Mouse (Mus musculus) lung, postnatal 0 days (tissue): ENCODE data around the gene Itgae. TPM values are rescaled to one million over a fixed set of nuclear protein-coding genes. Genes with fewer than 3 reads are reported as not detected.
A peak's percentile ranks its signal among the peaks of the same experiment; 100 is the strongest.

Experiments used
- ATAC-seq: fragments of 200-750 bp; cut with Nextera tagmentation; 2 replicates; pipeline ENCODE4 v1.8.0; 2017; ENCODE audit warnings: moderate library complexity
- DNase-seq: peaks from one replicate; pipeline ENCODE4 v3.0.0-alpha.2; 2016; ENCODE audit warnings: low spot score
- H3K27ac ChIP-seq: fragments of 300-500 bp; sonication (generic); 2 replicates; pipeline ENCODE4 v1.5.1; 2014; ENCODE audit warnings: antibody characterized with exemption, mild to moderate bottlenecking, low read length, mixed read lengths
- H3K27me3 ChIP-seq: fragments of 300-500 bp; sonication (generic); replicated peaks from 2 replicates; pipeline ENCODE4 v1.6.1; 2014; ENCODE audit warnings: low read length, mixed read lengths; ENCODE audit not compliant: insufficient read depth
- H3K36me3 ChIP-seq: fragments of 300-500 bp; sonication (generic); 2 replicates; pipeline ENCODE4 v1.6.1; 2014; ENCODE audit warnings: low read length, mixed read lengths; ENCODE audit not compliant: insufficient read depth
- H3K4me1 ChIP-seq: fragments of 300-500 bp; sonication (generic); 2 replicates; pipeline ENCODE4 v1.6.1; 2014; ENCODE audit warnings: antibody characterized with exemption, low read depth, low read length, mixed read lengths; ENCODE audit not compliant: insufficient read depth
- H3K4me2 ChIP-seq: fragments of 300-500 bp; sonication (generic); replicated peaks from 2 replicates; pipeline ENCODE4 v1.6.1; 2014; ENCODE audit warnings: low read depth, mild to moderate bottlenecking, low read length, moderate library complexity, mixed read lengths
- H3K4me3 ChIP-seq: fragments of 300-500 bp; sonication (generic); 2 replicates; pipeline ENCODE4 v1.5.1; 2014; ENCODE audit warnings: low read depth, low read length
- H3K9ac ChIP-seq: fragments of 300-500 bp; sonication (generic); replicated peaks from 2 replicates; pipeline ENCODE4 v1.6.1; 2014; ENCODE audit warnings: low read depth, mild to moderate bottlenecking
- H3K9me3 ChIP-seq: fragments of 300-500 bp; sonication (generic); 2 replicates; pipeline ENCODE4 v1.6.1; 2016; ENCODE audit warnings: low read length, mixed read lengths
- CTCF ChIP-seq: IDR thresholded peaks from 2 replicates; pipeline ENCODE4 v1.5.1; 2016; ENCODE audit warnings: antibody characterized with exemption, mild to moderate bottlenecking
- EP300 ChIP-seq: IDR thresholded peaks from 2 replicates; pipeline ENCODE4 v1.6.1; 2016; ENCODE audit warnings: antibody characterized with exemption, mild to moderate bottlenecking, control low read depth
- WGBS: fragments of 180-500 bp; shearing (Covaris S2); extraction: QIAGEN DNeasy Blood & Tissue Kit; methylation state at CpG from one replicate; pipeline ENCODE4 v1.1.7; 2014; 5-methylcytosine and 5-hydroxymethylcytosine counted together
- polyA plus RNA-seq: library from polyadenylated mRNA; unstranded; fragments of >200 nt; fragmentation: Nextera tagmentation; extraction: Ambion mirVana; gene quantifications from 2 replicates; pipeline ENCODE4 v1.2.1, GENCODE M21; 2015

Itgae gene
- polyA plus RNA-seq, 1 experiment from 2014 or later: 0.30 TPM

DNA sequence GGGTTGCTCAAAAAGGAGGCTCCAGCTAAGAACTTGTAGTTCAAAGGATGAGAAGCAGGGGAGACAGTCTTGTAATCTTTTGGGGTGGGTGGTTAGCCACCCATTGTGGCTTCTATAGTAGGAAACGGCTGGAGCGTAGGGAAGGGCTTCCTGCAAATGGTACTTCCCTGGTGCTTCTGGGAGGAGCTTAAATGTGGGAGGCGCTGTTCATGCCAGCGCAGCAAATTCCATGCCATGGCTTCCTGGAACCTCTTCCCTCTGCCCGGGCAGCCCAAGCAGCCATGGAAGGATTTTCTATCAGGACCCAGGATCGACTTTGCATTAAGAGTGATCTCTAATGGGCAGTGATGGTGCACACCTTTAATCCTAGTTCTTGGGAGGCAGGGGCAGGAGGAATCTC lies 78.2 kb downstream of the Itgae start:
- no peaks in the 10 kb centered on the region for H3K36me3 ChIP-seq
- H3K4me2 ChIP-seq: no peak overlapping the region
- no peaks in the 10 kb centered on the region for H3K9me3 ChIP-seq
- H3K4me3 ChIP-seq: no peak overlapping the region
- ATAC-seq: no peak
- 73% methylated on average over 6 of the region's 6 CpGs for WGBS
- H3K27me3 ChIP-seq: no peaks in the 10 kb centered on the region
- TF ChIP-seq CTCF (no peak), EP300 (no peak)
- no peak overlapping the region for H3K9ac ChIP-seq
- no peak overlapping the region for H3K27ac ChIP-seq
- DNase-seq: no peak
- peaks cover 8% of the 10 kb centered on the region; the same call in 1 of the 2 replicates for H3K4me1 ChIP-seq

- H3K27ac ChIP-seq: no peak overlapping the region
- H3K4me2 ChIP-seq: no peak overlapping the region
- no peak overlapping the region for H3K4me3 ChIP-seq
- no peaks in the 10 kb centered on the region for H3K36me3 ChIP-seq
- no peaks in the 10 kb centered on the region for H3K9me3 ChIP-seq
- 55% methylated on average over 4 of the region's 4 CpGs for WGBS
- no peak for TF ChIP-seq EP300
- peak; percentile 83 for TF ChIP-seq CTCF
- no peaks in the 10 kb centered on the region for H3K27me3 ChIP-seq
- DNase-seq (peak; percentile 60), ATAC-seq (0 out of 2 replicates have a peak, but pooled peaks have one; percentile 40)
- H3K4me1 ChIP-seq: peaks cover 8% of the 10 kb centered on the region; the same call in 1 of the 2 replicates
- H3K9ac ChIP-seq: no peak overlapping the region
These were observed 78.8 kb downstream of the Itgae start for GRCm38 (mm10) chr11:73169231-73169630.

DNA sequence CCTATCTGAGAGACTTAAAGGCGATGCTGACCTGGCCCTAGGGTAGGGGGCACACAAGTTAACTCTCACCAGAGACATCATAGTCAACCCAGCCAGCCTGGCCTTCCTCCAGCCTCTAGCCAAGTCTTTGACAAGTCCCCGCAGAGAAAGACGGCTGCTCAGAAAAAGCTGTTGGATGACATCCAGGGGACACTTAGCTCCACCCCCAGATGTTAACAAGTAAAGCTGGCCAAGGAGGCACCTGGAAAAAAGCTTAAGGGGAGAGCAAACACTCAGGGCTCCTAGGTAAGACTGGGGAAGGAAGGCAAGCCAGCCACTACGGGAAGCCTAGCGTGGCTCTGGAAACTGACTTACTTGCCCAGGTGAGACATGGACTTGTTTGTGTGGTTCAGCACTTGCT lies 81.8 kb downstream of the Itgae start:
- no peak overlapping the region for H3K4me3 ChIP-seq
- ATAC-seq (peak; percentile 14), DNase-seq (peak; percentile 95)
- no peaks in the 10 kb centered on the region for H3K9me3 ChIP-seq
- TF ChIP-seq CTCF: no peak
- TF ChIP-seq EP300: peak; percentile 58; the same call in 1 of the 2 replicates
- no peaks in the 10 kb centered on the region for H3K27me3 ChIP-seq
- peaks cover 14% of the 10 kb centered on the region; the same call in 1 of the 2 replicates for H3K4me1 ChIP-seq
- H3K27ac ChIP-seq: peak overlapping the region; percentile 34
- H3K9ac ChIP-seq: no peak overlapping the region
- no peak overlapping the region for H3K4me2 ChIP-seq
- 14% methylated on average over 5 of the region's 5 CpGs for WGBS
- H3K36me3 ChIP-seq: no peaks in the 10 kb centered on the region

DNA sequence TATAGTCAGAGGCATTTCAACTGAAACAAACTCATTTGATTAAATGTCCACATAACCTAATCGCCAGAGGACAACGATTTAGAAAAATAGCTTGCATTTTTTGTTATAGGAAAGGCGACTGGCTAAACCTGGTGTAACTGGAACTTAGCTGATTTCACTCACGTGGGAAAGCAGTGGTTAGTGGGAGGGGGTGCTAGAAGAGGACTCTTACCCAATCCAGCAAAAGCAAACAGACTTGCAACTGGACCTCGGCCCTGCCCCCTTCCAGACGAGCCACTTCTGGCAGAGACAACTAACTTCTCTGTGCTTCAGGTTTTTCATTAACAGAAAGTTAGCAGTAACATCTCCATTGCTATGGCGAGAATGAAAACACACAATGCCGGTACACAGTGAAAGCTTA lies 85.2 kb downstream of the Itgae start:
- H3K4me2 ChIP-seq: peak overlapping the region; percentile 87
- H3K4me1 ChIP-seq: peaks cover 17% of the 10 kb centered on the region; the same call in 1 of the 2 replicates
- H3K4me3 ChIP-seq: peak overlapping the region; percentile 91
- H3K27ac ChIP-seq: peak overlapping the region; percentile 98
- peak overlapping the region; percentile 86; the same call in 1 of the 2 replicates for H3K9ac ChIP-seq
- DNase-seq (peak; percentile 95), ATAC-seq (peak; percentile 32)
- H3K9me3 ChIP-seq: no peaks in the 10 kb centered on the region
- WGBS: 25% methylated on average over 8 of the region's 8 CpGs
- H3K27me3 ChIP-seq: no peaks in the 10 kb centered on the region
- TF ChIP-seq CTCF: no peak
- peak; percentile 83 for TF ChIP-seq EP300
- no peaks in the 10 kb centered on the region for H3K36me3 ChIP-seq

DNA sequence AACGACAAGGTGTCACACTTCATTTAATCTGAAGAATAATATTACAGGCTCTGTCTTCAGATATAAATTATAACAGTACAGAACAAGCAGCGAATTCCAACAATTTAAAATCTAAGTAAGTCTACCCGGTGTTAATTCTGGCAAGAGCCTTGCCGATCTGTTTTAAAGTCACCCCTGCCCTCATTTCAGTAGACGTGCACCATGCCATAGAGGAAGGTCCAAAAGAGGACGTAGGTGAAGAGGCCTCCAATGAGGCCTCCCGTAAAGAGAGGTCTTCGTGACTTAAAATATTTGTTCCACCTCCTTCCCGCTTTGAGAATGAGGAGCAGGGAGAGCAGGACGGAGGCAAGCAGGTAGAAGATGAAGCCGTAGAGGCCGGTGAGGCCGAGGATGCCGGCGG lies 85.8 kb downstream of the Itgae start:
- Histone ChIP-seq H3K9me3 (no peaks in the 10 kb centered on the region), H3K36me3 (no peaks in the 10 kb centered on the region), H3K9ac (peak overlapping the region; percentile 86), H3K27me3 (no peaks in the 10 kb centered on the region), H3K4me3 (peak overlapping the region; percentile 91), H3K4me1 (peaks cover 17% of the 10 kb centered on the region; the same call in 1 of the 2 replicates), H3K27ac (peak overlapping the region; percentile 98), H3K4me2 (peak overlapping the region; percentile 87)
- peak; percentile 26 for DNase-seq
- 2% methylated on average over 14 of the region's 15 CpGs for WGBS
- no peak for ATAC-seq
- TF ChIP-seq CTCF: no peak

GRCm38 (mm10) chr11:73176608-73177508 lies 86.5 kb downstream of the Itgae start, which contains the start of the genes Emc6 and Tax1bp3:
Gene Emc6, minus strand, starts transcription at chr11:73177037.
Gene Tax1bp3, plus strand, starts transcription at chr11:73177083.
- Histone ChIP-seq H3K9ac (peak within 1 kb of the TSS; percentile 93), H3K4me3 (peak within 1 kb of the TSS; percentile 91), H3K4me1 (peaks cover 10% of the 10 kb centered on the region; the same call in 1 of the 2 replicates), H3K4me2 (peak within 1 kb of the TSS; percentile 87), H3K36me3 (no peaks in the 10 kb centered on the region), H3K27me3 (no peaks in the 10 kb centered on the region), H3K9me3 (no peaks in the 10 kb centered on the region), H3K27ac (peak within 1 kb of the TSS; percentile 98)
- ATAC-seq: peak; percentile 96
- TF ChIP-seq CTCF (no peak), EP300 (no peak; the same call in 1 of the 2 replicates)
- under 1% methylated on average over 65 of the region's 81 CpGs for WGBS
- DNase-seq: peak; percentile 100
